Mouse (Mus musculus) leukemia stem cell, adult 10-12 weeks (primary cell): ENCODE results near the gene Ap3b1. TPM values are rescaled to one million over a fixed set of nuclear protein-coding genes. Genes with fewer than 3 reads are reported as not detected.

Source experiments
- polyA plus RNA-seq: library from polyadenylated mRNA; stranded (reverse); fragments of >175 nt; gene quantifications from 2 replicates; pipeline ENCODE4 v1.2.3, GENCODE M21; 2012; ENCODE audit warnings: low replicate concordance

The Ap3b1 gene
- polyA plus RNA-seq = 12.3 and 12.4 TPM in 2 replicates

DNA sequence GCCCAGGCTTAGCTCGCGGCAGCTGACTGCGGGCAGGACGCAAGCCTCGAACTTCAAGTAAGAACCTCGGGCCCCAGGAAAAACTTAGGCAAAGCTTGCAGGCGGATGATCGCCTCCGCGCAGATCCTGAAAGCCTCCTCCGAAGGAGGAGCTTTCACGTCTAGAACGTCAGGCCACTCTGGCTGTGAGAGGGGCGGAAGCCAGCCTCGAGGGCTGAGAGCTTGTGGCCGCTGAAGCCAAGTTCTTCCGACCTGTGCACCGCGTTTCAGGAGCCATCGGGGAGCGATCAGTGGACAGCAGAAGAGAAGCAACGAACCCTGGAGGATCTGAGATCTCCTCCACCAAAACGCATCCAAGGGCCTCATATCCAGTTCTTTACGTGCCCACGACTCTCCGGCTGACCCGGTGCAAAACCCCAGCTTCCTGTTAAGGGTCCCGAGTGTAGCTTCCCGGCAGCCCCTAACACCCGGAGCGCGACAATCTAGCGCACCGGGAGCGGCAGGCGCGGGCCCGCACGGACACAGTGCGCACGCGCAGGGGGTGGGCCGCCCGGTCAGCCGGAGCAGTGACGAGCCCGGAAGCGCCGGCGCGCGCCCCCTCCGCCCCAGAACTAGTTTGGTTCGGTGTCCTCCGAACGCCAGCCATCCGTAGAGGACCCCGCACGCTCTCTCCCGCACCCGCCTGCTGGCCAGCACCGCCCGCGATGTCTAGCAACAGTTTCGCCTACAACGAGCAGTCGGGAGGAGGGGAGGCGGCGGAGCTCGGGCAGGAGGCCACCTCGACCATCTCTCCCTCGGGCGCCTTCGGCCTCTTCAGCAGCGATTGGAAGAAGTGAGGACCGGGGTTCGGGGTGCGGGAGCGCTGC lies at the start of gene Ap3b1:
Gene Ap3b1, plus strand, starts transcription at position 560 of the 865 bp plus-strand sequence.

Other genes starting within 250 kb of the Ap3b1 start
- gene Scamp1, start 73.1 kb upstream of the Ap3b1 start, polyA plus RNA-seq = 1.8 and 2.7 TPM in 2 replicates